In genomic region chr1:74124021-74124981, GRCm38 (mm10) we compare ENCODE assay signal across 8 mouse cellular contexts. TPM values are rescaled to one million over a fixed set of nuclear protein-coding genes. Genes with fewer than 3 reads are reported as not detected.
DNase-seq lines count a peak whose midpoint lies in the region; ATAC-seq and TF ChIP-seq lines count a peak whose summit lies in the region.

Gene Tns1, minus strand, starts transcription at chr1:74124449.

- no peak for ATAC-seq in erythroblast, adult 5-6 weeks (replicated peaks; ENCODE audit: low FRiP score, poor library complexity, severe bottlenecking)
- ATAC-seq in midbrain, embryonic 16.5 days: peak; percentile 36

- no peak for TF ChIP-seq POLR2A in heart, adult 2 months (IDR thresholded peaks at IDR 0.05; ENCODE audit: insufficient read depth, low read depth, low read length)
- no peak for TF ChIP-seq POLR2A in liver, adult 2 months (IDR thresholded peaks at IDR 0.05; ENCODE audit: extremely low read depth, insufficient read depth, low read length)

- peak within 1 kb of the TSS; percentile 70 for H3K9ac ChIP-seq in heart, adult 2 months (ENCODE audit: low read depth, low read length)
- H3K9ac ChIP-seq in liver, adult 2 months (ENCODE audit: low read depth, low read length): peak within 1 kb of the TSS; percentile 63
- peak within 1 kb of the TSS; percentile 60 for H3K9ac ChIP-seq in midbrain, embryonic 16.5 days (ENCODE audit: low read depth, low read length)

- peak within 1 kb of the TSS; percentile 91 for H3K4me2 ChIP-seq in midbrain, embryonic 16.5 days (ENCODE audit: low read length)

- TF ChIP-seq EP300 in heart, adult 2 months (IDR thresholded peaks at IDR 0.05; ENCODE audit: insufficient read depth, low read depth, low read length): no peak

- H3K4me3 ChIP-seq in erythroblast, embryonic 14.5 days (replicated peaks): peak within 1 kb of the TSS; percentile 55
- H3K4me3 ChIP-seq in heart, adult 2 months: peak within 1 kb of the TSS; percentile 50
- H3K4me3 ChIP-seq in liver, adult 2 months (ENCODE audit: insufficient read depth, low read depth, low read length): peak within 1 kb of the TSS; percentile 59
- peak within 1 kb of the TSS; percentile 45 for H3K4me3 ChIP-seq in midbrain, embryonic 16.5 days (ENCODE audit: low read depth, low read length)

- no peaks in the 10 kb centered on the region for H3K9me3 ChIP-seq in erythroblast, embryonic 14.5 days (ENCODE audit: control insufficient read depth, low read length)
- no peaks in the 10 kb centered on the region for H3K9me3 ChIP-seq in midbrain, embryonic 16.5 days (replicated peaks; ENCODE audit: control insufficient read depth, low read length, poor library complexity, severe bottlenecking)

- H3K79me2 ChIP-seq in heart, adult 2 months (replicated peaks; ENCODE audit: control insufficient read depth, insufficient read depth, low read length): no peaks in the 10 kb centered on the region
- H3K79me2 ChIP-seq in liver, adult 2 months (ENCODE audit: control insufficient read depth, insufficient read depth, low read length): no peaks in the 10 kb centered on the region

- TF ChIP-seq CTCF in heart, adult 2 months (IDR thresholded peaks at IDR 0.05): no peak
- TF ChIP-seq CTCF in liver, adult 2 months (IDR thresholded peaks at IDR 0.05; ENCODE audit: low read depth, low read length): no peak

- intact Hi-C loops in heart, adult 2 months (cut with DNase I): loop anchor here (5.0 kb wide), 1 partner anchor 127 kb away; no protein-coding TSS in a partner anchor

- no peaks in the 10 kb centered on the region for H3K36me3 ChIP-seq in erythroblast, embryonic 14.5 days (ENCODE audit: control insufficient read depth)
- no peaks in the 10 kb centered on the region for H3K36me3 ChIP-seq in heart, adult 2 months (ENCODE audit: control insufficient read depth, insufficient read depth, low read length)
- no peaks in the 10 kb centered on the region for H3K36me3 ChIP-seq in liver, adult 2 months (ENCODE audit: control insufficient read depth, insufficient read depth, low read length)
- H3K36me3 ChIP-seq in midbrain, embryonic 16.5 days (ENCODE audit: control insufficient read depth, insufficient read depth, low read length): no peaks in the 10 kb centered on the region

- DNase-seq in embryo, embryonic 10.5 days (ENCODE audit: low spot score): peak; percentile 58
- peak; percentile 71 to 73 for DNase-seq in heart, adult 2 months
- DNase-seq in kidney, adult 18-20 months: peak; percentile 79
- DNase-seq in liver, adult 2 months (ENCODE audit: extremely low read depth, low read depth, low spot score): peak; percentile 55
- DNase-seq in thymus, postnatal 0 days (ENCODE audit: low spot score): peak; percentile 54

- H3K27me3 ChIP-seq in erythroblast, embryonic 14.5 days (ENCODE audit: control insufficient read depth): peaks cover 61% of the 10 kb centered on the region
- no peaks in the 10 kb centered on the region for H3K27me3 ChIP-seq in heart, adult 2 months (ENCODE audit: control insufficient read depth, insufficient read depth, low read length)
- H3K27me3 ChIP-seq in liver, adult 2 months (ENCODE audit: control insufficient read depth, insufficient read depth, low read length): no peaks in the 10 kb centered on the region
- H3K27me3 ChIP-seq in midbrain, embryonic 16.5 days (ENCODE audit: control insufficient read depth, insufficient read depth, low read depth, low read length): peaks cover 17% of the 10 kb centered on the region

- H3K4me1 ChIP-seq in erythroblast, embryonic 14.5 days (ENCODE audit: control insufficient read depth): peaks cover 10% of the 10 kb centered on the region
- peaks cover 5% of the 10 kb centered on the region for H3K4me1 ChIP-seq in heart, adult 2 months (ENCODE audit: control insufficient read depth, insufficient read depth, low read length)
- H3K4me1 ChIP-seq in liver, adult 2 months (ENCODE audit: control insufficient read depth, insufficient read depth, low read length): 0 out of 2 replicates have a peak, but pooled peaks cover under 1% of the 10 kb centered on the region
- H3K4me1 ChIP-seq in midbrain, embryonic 16.5 days (ENCODE audit: control insufficient read depth, insufficient read depth, low read length): peaks cover 10% of the 10 kb centered on the region

- peak within 1 kb of the TSS; percentile 51 for H3K27ac ChIP-seq in heart, adult 2 months
- H3K27ac ChIP-seq in liver, adult 2 months (replicated peaks; ENCODE audit: insufficient read depth, low read depth, low read length): peak within 1 kb of the TSS; percentile 2; the same call in 1 of the 2 replicates
- H3K27ac ChIP-seq in midbrain, embryonic 16.5 days (ENCODE audit: low read length): no peak within 1 kb of the TSS

- 2% methylated on average over 84 of the region's 84 CpGs for WGBS in heart, adult 2 months
- WGBS in liver, adult 2 months: 2% methylated on average over 84 of the region's 84 CpGs
- WGBS in midbrain, embryonic 16.5 days: under 1% methylated on average over 61 of the region's 84 CpGs

RNA-seq across cellular contexts. Expression of gene Tns1, which starts in this region (rescaled TPM):
- polyA plus RNA-seq in erythroblast, embryonic 14.5 days (2012): 2.6 and 3.6 TPM in 2 replicates
- total RNA-seq in erythroblast, adult 5-6 weeks (2015; ENCODE audit: low replicate concordance): 8.5 and 9.2 TPM in 2 replicates
- total RNA-seq in erythroblast, adult 5-6 weeks (2017; ENCODE audit: low replicate concordance): 11.9 and 21.6 TPM in 2 replicates
- 100 to 1,000 TPM; 629 to 748 TPM for total RNA-seq in heart, adult 2 months (2021)
- polyA plus RNA-seq in heart, adult 2 months (2012; rRNA removed): 329 and 365 TPM in 2 replicates
- total RNA-seq in liver, adult 2 months (2014; rRNA removed): 17.9 and 25.2 TPM in 2 replicates
- polyA plus RNA-seq in liver, adult 2 months (2012; rRNA removed): 42.1 and 47.9 TPM in 2 replicates
- 8.2 and 11.8 TPM in 2 replicates for polyA plus RNA-seq in midbrain, embryonic 16.5 days (2015; fragmentation: Nextera tagmentation; extraction: Ambion mirVana)
- 12.6 and 13.0 TPM in 2 replicates for polyA plus RNA-seq in thymus, postnatal 0 days (2015; fragmentation: Nextera tagmentation; extraction: Ambion mirVana)

Comparison
In these comparisons a context has a peak if more than half of its experiments do, and no peak if none do; other contexts are left out.
1. RNA of gene Tns1 (total RNA-seq): 629 to 748 TPM in heart, adult 2 months; 17.9 to 25.2 TPM in liver, adult 2 months and 8.5 to 21.6 TPM in erythroblast, adult 5-6 weeks; every median in the first group is over 10 times any median in the second.
2. Peak in every context shown above with its lines, with median percentiles within 50 percentile points of each other: H3K4me3 ChIP-seq, DNase-seq and H3K9ac ChIP-seq.